Mouse (Mus musculus) MEL (cell line): Measurements from ENCODE around the gene Zfp810.

ENCODE experiments used
- POLR2A ChIP-seq, 2 experiments: IDR thresholded peaks; 2 replicates each; pipeline ENCODE4 v1.6.1; 2011 to 2012; ENCODE audit warnings: low read length in 2 of 2, mild to moderate bottlenecking in 2 of 2, control low read depth in 1 of 2, improper control_type of control experiment in 1 of 2, low read depth in 1 of 2, moderate library complexity in 1 of 2; ENCODE audit not compliant: control insufficient read depth in 1 of 2, insufficient read depth in 1 of 2, poor library complexity in 1 of 2
- TCF12 ChIP-seq: IDR thresholded peaks from 2 replicates; pipeline ENCODE4 v1.6.1; 2014; ENCODE audit warnings: low read depth, mild to moderate bottlenecking, inconsistent platforms, low read length, improper control_type of control experiment, moderate library complexity

GRCm38 (mm10) chr9:22226846-22227245 lies 80.6 kb downstream of the Zfp810 start:
- TF ChIP-seq POLR2A (IDR thresholded peaks at IDR 0.05; ENCODE audit: control insufficient read depth in 1 of 2, insufficient read depth in 1 of 2, low read depth in 1 of 2, low read length in 2 of 2, poor library complexity in 1 of 2): no peak
- TF ChIP-seq TCF12: no peak
